Comparison of ENCODE assay signal across 8 mouse cellular contexts in genomic region chr1:180570181-180570580, GRCm38 (mm10). TPM values are rescaled to one million over a fixed set of nuclear protein-coding genes. Genes with fewer than 3 reads are reported as not detected.
DNase-seq lines count a peak whose midpoint lies in the region; ATAC-seq lines count a peak whose summit lies in the region.

No protein-coding gene starts in this region.

- H3K4me2 ChIP-seq in heart, embryonic 15.5 days = peak overlapping the region; percentile 76
- peak overlapping the region; percentile 74 for H3K4me2 ChIP-seq in intestine, embryonic 14.5 days (ENCODE audit: low read length)
- peak overlapping the region; percentile 68 for H3K4me2 ChIP-seq in midbrain, embryonic 15.5 days

- H3K4me1 ChIP-seq in heart, embryonic 15.5 days (replicated peaks) = peaks cover 34% of the 10 kb centered on the region
- peaks cover 20% of the 10 kb centered on the region for H3K4me1 ChIP-seq in intestine, embryonic 14.5 days (replicated peaks; ENCODE audit: control insufficient read depth, insufficient read depth, low read length)
- peaks cover 27% of the 10 kb centered on the region for H3K4me1 ChIP-seq in midbrain, embryonic 15.5 days

- peak overlapping the region; percentile 73; the same call in 1 of the 2 replicates for H3K9ac ChIP-seq in heart, embryonic 15.5 days
- peak overlapping the region; percentile 83 for H3K9ac ChIP-seq in intestine, embryonic 14.5 days (ENCODE audit: low read length)
- H3K9ac ChIP-seq in midbrain, embryonic 15.5 days = peak overlapping the region; percentile 80

- H3K27ac ChIP-seq in heart, embryonic 15.5 days = no peak overlapping the region
- H3K27ac ChIP-seq in intestine, embryonic 14.5 days (ENCODE audit: low read depth) = no peak overlapping the region
- 0 out of 2 replicates have a peak overlapping the region, but pooled peaks have one; percentile 91 for H3K27ac ChIP-seq in midbrain, embryonic 15.5 days

- no peak for ATAC-seq in heart, embryonic 15.5 days (replicated peaks; ENCODE audit: insufficient number of reproducible peaks, insufficient read depth, low FRiP score, low read depth)
- ATAC-seq in common myeloid progenitor, adult 5-6 weeks (replicated peaks; ENCODE audit: low read depth, poor library complexity, severe bottlenecking) = 0 out of 2 replicates have a peak, but pooled peaks have one; percentile 10
- no peak for ATAC-seq in intestine, embryonic 14.5 days (replicated peaks; ENCODE audit: low FRiP score, low TSS enrichment, low read depth)
- ATAC-seq in midbrain, embryonic 15.5 days (replicated peaks) = no peak

- H3K9me3 ChIP-seq in heart, embryonic 15.5 days (replicated peaks) = no peaks in the 10 kb centered on the region
- H3K9me3 ChIP-seq in intestine, embryonic 14.5 days (ENCODE audit: control insufficient read depth, low read length) = no peaks in the 10 kb centered on the region
- no peaks in the 10 kb centered on the region for H3K9me3 ChIP-seq in midbrain, embryonic 15.5 days

- WGBS in heart, embryonic 15.5 days = 7% methylated on average over 5 of the region's 5 CpGs
- WGBS in intestine, embryonic 14.5 days = 10% methylated on average over 5 of the region's 5 CpGs
- 3% methylated on average over 5 of the region's 5 CpGs for WGBS in midbrain, embryonic 15.5 days

- DNase-seq in heart, postnatal 36 days = no peak
- DNase-seq in intestine, embryonic 14.5 days (ENCODE audit: low spot score) = no peak
- no peak for DNase-seq in adipocyte (ENCODE audit: low spot score)
- no peak for DNase-seq in adrenal gland, postnatal 36 days
- no peak for DNase-seq in spleen, adult 12 weeks (ENCODE audit: low spot score)

- H3K36me3 ChIP-seq in heart, embryonic 15.5 days = peaks cover 3% of the 10 kb centered on the region; the same call in 1 of the 2 replicates
- peaks cover 13% of the 10 kb centered on the region for H3K36me3 ChIP-seq in intestine, embryonic 14.5 days (ENCODE audit: control insufficient read depth, insufficient read depth, low read length)
- 0 out of 2 replicates have a peak, but pooled peaks cover 8% of the 10 kb centered on the region for H3K36me3 ChIP-seq in midbrain, embryonic 15.5 days (replicated peaks)

- intact Hi-C loops in heart, postnatal 36 days (cut with DNase I) = no loop called here

- H3K4me3 ChIP-seq in heart, embryonic 15.5 days = peak overlapping the region; percentile 77
- peak overlapping the region; percentile 83 for H3K4me3 ChIP-seq in intestine, embryonic 14.5 days (ENCODE audit: low read depth, low read length)
- H3K4me3 ChIP-seq in midbrain, embryonic 15.5 days = peak overlapping the region; percentile 80

- no peaks in the 10 kb centered on the region for H3K27me3 ChIP-seq in heart, embryonic 15.5 days
- H3K27me3 ChIP-seq in intestine, embryonic 14.5 days (replicated peaks; ENCODE audit: control insufficient read depth, insufficient read depth, low read length) = no peaks in the 10 kb centered on the region
- H3K27me3 ChIP-seq in midbrain, embryonic 15.5 days (replicated peaks) = no peaks in the 10 kb centered on the region

RNA-seq across cellular contexts. Expression of gene Parp1, which starts 1.5 kb away (rescaled TPM):
- polyA plus RNA-seq in heart, embryonic 15.5 days (2015; fragmentation: Nextera tagmentation; extraction: Ambion mirVana) = 69.2 and 88.7 TPM in 2 replicates
- 10 to 100 TPM; 61.6 to 73.8 TPM for total RNA-seq in heart, postnatal 36 days (2021)
- total RNA-seq in common myeloid progenitor, adult 5-6 weeks (2017) = 215 and 222 TPM in 2 replicates
- polyA plus RNA-seq in intestine, embryonic 14.5 days (2014; fragmentation: Nextera tagmentation; extraction: Ambion mirVana) = 139 and 145 TPM in 2 replicates
- 95.9 and 96.2 TPM in 2 replicates for polyA plus RNA-seq in midbrain, embryonic 15.5 days (2015; fragmentation: Nextera tagmentation; extraction: Ambion mirVana)
- 10 to 100 TPM; 68.0 to 91.2 TPM for total RNA-seq in adrenal gland, postnatal 36 days (2021)
